ENCODE assay signal across 9 mouse cellular contexts in the genomic region with DNA sequence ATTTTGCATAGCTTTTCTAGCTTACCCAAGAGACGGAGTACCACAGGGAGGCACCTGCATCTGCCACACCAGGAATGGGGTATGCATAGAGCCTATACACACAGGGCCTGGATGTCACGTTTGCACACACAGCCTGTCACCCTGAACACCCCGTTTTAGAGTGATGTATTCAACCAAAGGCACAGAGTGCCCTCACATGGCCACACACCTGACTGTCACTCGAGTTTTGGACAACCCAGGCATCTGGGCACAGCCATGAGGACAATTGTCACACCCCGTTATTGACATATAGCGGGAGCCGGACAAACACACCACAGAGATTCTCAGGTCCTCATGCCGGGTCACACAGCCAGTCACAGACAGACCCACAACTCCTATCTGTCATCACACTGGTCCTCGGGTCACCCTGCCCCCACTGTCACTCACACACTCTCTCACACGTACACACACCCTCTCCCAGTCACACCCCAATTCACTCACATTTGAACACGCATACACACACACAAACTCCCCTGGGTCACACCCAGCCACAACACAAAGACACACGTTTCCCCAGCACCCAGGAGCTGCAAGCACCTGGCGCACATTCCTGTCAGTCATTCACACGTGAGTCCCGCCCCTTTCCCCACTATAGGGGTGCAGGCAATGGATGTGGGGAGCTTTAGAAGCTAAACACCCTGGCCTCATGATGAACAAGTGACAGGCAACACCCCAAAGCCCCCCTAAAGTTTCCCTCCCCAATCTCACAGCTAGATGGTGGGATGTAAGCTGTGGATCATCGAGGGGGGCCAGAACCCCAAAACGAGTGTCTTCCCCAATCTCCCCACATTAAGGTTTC. TPM values are rescaled to one million over a fixed set of nuclear protein-coding genes. Genes with fewer than 3 reads are reported as not detected.
A peak's percentile ranks its signal among the peaks of the same experiment; 100 is the strongest.
DNase-seq lines count a peak whose midpoint lies in the region; ATAC-seq and TF ChIP-seq lines count a peak whose summit lies in the region.
"Had no signal": no experiment of that assay in that cellular context is flagged by ENCODE, and none has a peak within 500 bp of the region (broad histone marks: within the 10 kb centered on the region; RNA-seq: fewer than 3 reads in every experiment).

No protein-coding gene starts in this region.

- DNase-seq in kidney, postnatal 0 days (ENCODE audit: low spot score), result no peak
- DNase-seq in kidney, postnatal 36 days, result no peak
- DNase-seq in intestine, embryonic 14.5 days (ENCODE audit: low spot score), result no peak
- DNase-seq in midbrain, postnatal 0 days (ENCODE audit: low spot score), result peak; percentile 43
- no peak for DNase-seq in cerebellum, adult 11 months
- no peak for DNase-seq in cerebellum, postnatal 14 days

- H3K27ac ChIP-seq in kidney, postnatal 0 days, result no peak overlapping the region
- no peak overlapping the region for H3K27ac ChIP-seq in embryonic facial prominence, embryonic 12.5 days
- no peak overlapping the region for H3K27ac ChIP-seq in intestine, embryonic 14.5 days (ENCODE audit: low read depth)
- H3K27ac ChIP-seq in midbrain, postnatal 0 days (ENCODE audit: low read depth, low read length), result peak overlapping the region; percentile 70

- H3K36me3 ChIP-seq in kidney, postnatal 0 days (ENCODE audit: insufficient read depth, low read length), result no peaks in the 10 kb centered on the region
- H3K36me3 ChIP-seq in embryonic facial prominence, embryonic 12.5 days, result no peaks in the 10 kb centered on the region
- H3K36me3 ChIP-seq in intestine, embryonic 14.5 days (ENCODE audit: control insufficient read depth, insufficient read depth, low read length), result no peaks in the 10 kb centered on the region
- H3K36me3 ChIP-seq in midbrain, postnatal 0 days (ENCODE audit: insufficient read depth, low read length), result no peaks in the 10 kb centered on the region; the same call in 1 of the 2 replicates

- H3K9ac ChIP-seq in kidney, postnatal 0 days (ENCODE audit: low read depth, low read length), result no peak overlapping the region
- no peak overlapping the region for H3K9ac ChIP-seq in embryonic facial prominence, embryonic 12.5 days
- peak overlapping the region; percentile 41; the same call in 1 of the 2 replicates for H3K9ac ChIP-seq in intestine, embryonic 14.5 days (ENCODE audit: low read length)
- peak overlapping the region; percentile 85 for H3K9ac ChIP-seq in midbrain, postnatal 0 days (replicated peaks; ENCODE audit: low read length, poor library complexity, severe bottlenecking)

- peaks cover 23% of the 10 kb centered on the region for H3K27me3 ChIP-seq in kidney, postnatal 0 days (ENCODE audit: insufficient read depth, low read length)
- H3K27me3 ChIP-seq in embryonic facial prominence, embryonic 12.5 days, result peaks cover 44% of the 10 kb centered on the region
- peaks cover 44% of the 10 kb centered on the region for H3K27me3 ChIP-seq in intestine, embryonic 14.5 days (replicated peaks; ENCODE audit: control insufficient read depth, insufficient read depth, low read length)
- H3K27me3 ChIP-seq in midbrain, postnatal 0 days (ENCODE audit: insufficient read depth, low read length), result no peaks in the 10 kb centered on the region

- peak overlapping the region; percentile 81 for H3K4me2 ChIP-seq in kidney, postnatal 0 days (ENCODE audit: low read length)
- H3K4me2 ChIP-seq in embryonic facial prominence, embryonic 12.5 days (replicated peaks), result peak overlapping the region; percentile 85
- H3K4me2 ChIP-seq in intestine, embryonic 14.5 days (ENCODE audit: low read length), result peak overlapping the region; percentile 56
- H3K4me2 ChIP-seq in midbrain, postnatal 0 days (ENCODE audit: low read depth, low read length, poor library complexity, severe bottlenecking), result peak overlapping the region; percentile 85

- WGBS in kidney, postnatal 0 days, result 10% methylated on average over 17 of the region's 17 CpGs
- 11% methylated on average over 17 of the region's 17 CpGs for WGBS in embryonic facial prominence, embryonic 12.5 days
- WGBS in intestine, embryonic 14.5 days, result 13% methylated on average over 17 of the region's 17 CpGs
- WGBS in midbrain, postnatal 0 days, result 8% methylated on average over 17 of the region's 17 CpGs

- no peak for TF ChIP-seq CTCF in kidney, postnatal 0 days (IDR thresholded peaks at IDR 0.05; ENCODE audit: low read depth)
- peak; percentile 35; the same call in 1 of the 2 replicates for TF ChIP-seq CTCF in midbrain, postnatal 0 days (IDR thresholded peaks at IDR 0.05)

- ATAC-seq in kidney, postnatal 0 days (replicated peaks; ENCODE audit: low FRiP score, low read depth), result 0 out of 2 replicates have a peak, but pooled peaks have one; percentile 2
- ATAC-seq in embryonic facial prominence, embryonic 12.5 days (ENCODE audit: insufficient number of reproducible peaks, insufficient read depth, low FRiP score, low TSS enrichment), result no peak
- no peak for ATAC-seq in intestine, embryonic 14.5 days (replicated peaks; ENCODE audit: low FRiP score, low TSS enrichment, low read depth)
- peak; percentile 49 for ATAC-seq in midbrain, postnatal 0 days (ENCODE audit: low FRiP score)
- ATAC-seq in frontal cortex, adult (ENCODE audit: low TSS enrichment), result no peak
- ATAC-seq: Patski had no signal

- H3K4me1 ChIP-seq in kidney, postnatal 0 days (replicated peaks; ENCODE audit: insufficient read depth, low read length), result no peaks in the 10 kb centered on the region; the same call in 1 of the 2 replicates
- peaks cover 12% of the 10 kb centered on the region for H3K4me1 ChIP-seq in embryonic facial prominence, embryonic 12.5 days
- peaks cover 7% of the 10 kb centered on the region; the same call in 1 of the 2 replicates for H3K4me1 ChIP-seq in intestine, embryonic 14.5 days (replicated peaks; ENCODE audit: control insufficient read depth, insufficient read depth, low read length)
- H3K4me1 ChIP-seq in midbrain, postnatal 0 days (ENCODE audit: insufficient read depth, low read length), result no peaks in the 10 kb centered on the region

- H3K9me3 ChIP-seq in kidney, postnatal 0 days (replicated peaks; ENCODE audit: low read length), result no peaks in the 10 kb centered on the region
- H3K9me3 ChIP-seq in embryonic facial prominence, embryonic 12.5 days, result no peaks in the 10 kb centered on the region
- H3K9me3 ChIP-seq in intestine, embryonic 14.5 days (ENCODE audit: control insufficient read depth, low read length), result no peaks in the 10 kb centered on the region
- no peaks in the 10 kb centered on the region for H3K9me3 ChIP-seq in midbrain, postnatal 0 days (ENCODE audit: low read length)

- peak overlapping the region; percentile 42; the same call in 1 of the 2 replicates for H3K4me3 ChIP-seq in kidney, postnatal 0 days (replicated peaks; ENCODE audit: low read depth, low read length)
- H3K4me3 ChIP-seq in embryonic facial prominence, embryonic 12.5 days, result peak overlapping the region; percentile 47
- peak overlapping the region; percentile 34 for H3K4me3 ChIP-seq in intestine, embryonic 14.5 days (ENCODE audit: low read depth, low read length)
- peak overlapping the region; percentile 79 for H3K4me3 ChIP-seq in midbrain, postnatal 0 days (ENCODE audit: low read depth, low read length)

RNA-seq across cellular contexts. Expression of a gene that starts 0.8 kb away (rescaled TPM):
- 3.4 and 3.6 TPM in 2 replicates for polyA plus RNA-seq in kidney, postnatal 0 days (2015; fragmentation: Nextera tagmentation; extraction: Ambion mirVana)
- 9.5 and 10.4 TPM in 2 replicates for polyA plus RNA-seq in embryonic facial prominence, embryonic 12.5 days (2016; fragmentation: Nextera tagmentation; extraction: Ambion mirVana)
- 7.5 and 9.4 TPM in 2 replicates for polyA plus RNA-seq in intestine, embryonic 14.5 days (2014; fragmentation: Nextera tagmentation; extraction: Ambion mirVana)
- 301 and 342 TPM in 2 replicates for total RNA-seq in midbrain, postnatal 0 days (2014; rRNA removed)
- 245 and 273 TPM in 2 replicates for polyA plus RNA-seq in midbrain, postnatal 0 days (2015; fragmentation: Nextera tagmentation; extraction: Ambion mirVana)

Comparison
In these comparisons a context has a peak if more than half of its experiments do, and no peak if none do; other contexts are left out.
1. ATAC-seq: peak in kidney, postnatal 0 days (single experiment) and midbrain, postnatal 0 days (single experiment); none in embryonic facial prominence, embryonic 12.5 days (single experiment), intestine, embryonic 14.5 days (single experiment) and frontal cortex, adult (single experiment).
2. H3K9ac ChIP-seq: peak in intestine, embryonic 14.5 days (single experiment) and midbrain, postnatal 0 days (single experiment); none in kidney, postnatal 0 days (single experiment) and embryonic facial prominence, embryonic 12.5 days (single experiment).
3. RNA of a gene that starts 0.8 kb away (polyA plus RNA-seq): 245 to 273 TPM in midbrain, postnatal 0 days; 9.5 to 10.4 TPM in embryonic facial prominence, embryonic 12.5 days, 7.5 to 9.4 TPM in intestine, embryonic 14.5 days and 3.4 to 3.6 TPM in kidney, postnatal 0 days; every median in the first group is over 10 times any median in the second.
4. Peak in every context shown above with its lines, with median percentiles within 50 percentile points of each other: H3K4me2 ChIP-seq and H3K4me3 ChIP-seq.